Mouse (Mus musculus): ENCODE measurements around the gene Hdac2.
A peak's percentile ranks its signal among the peaks of the same experiment; 100 is the strongest.

Hdac2 gene

GRCm38 (mm10) chr10:36974086-36974675 is at the start of gene Hdac2:
Gene Hdac2 (plus strand): TSS chr10:36974544.
- DNase-seq, result peak; percentile 84 to 87

- no peak for DNase-seq
Observed at GRCm38 (mm10) chr10:36928212-36928611, 46.1 kb upstream of the Hdac2 start.

- DNase-seq, result no peak
Observed at GRCm38 (mm10) chr10:36935863-36936262, 38.5 kb upstream of the Hdac2 start.

- no peak for DNase-seq
Observed at GRCm38 (mm10) chr10:36936271-36936670, 38.1 kb upstream of the Hdac2 start.

- DNase-seq, result no peak
Observed at GRCm38 (mm10) chr10:36951742-36952141, 22.6 kb upstream of the Hdac2 start.

GRCm38 (mm10) chr10:36952622-36953021 is 21.7 kb upstream of the Hdac2 start:
- no peak for DNase-seq

- DNase-seq, result no peak
Observed at GRCm38 (mm10) chr10:36959563-36960110, 14.7 kb upstream of the Hdac2 start.

GRCm38 (mm10) chr10:36964406-36964805 is 9.9 kb upstream of the Hdac2 start:
- DNase-seq, result no peak

- peak in 1 of 2 experiments; percentile 60 for DNase-seq
Observed at GRCm38 (mm10) chr10:36974676-36975520, 554 bp downstream of the Hdac2 start.

GRCm38 (mm10) chr10:36981866-36982265 is 7.5 kb downstream of the Hdac2 start:
- no peak for DNase-seq

- DNase-seq, result no peak
Observed at GRCm38 (mm10) chr10:36992149-36992548, 17.8 kb downstream of the Hdac2 start.

- no peak for DNase-seq
Observed at GRCm38 (mm10) chr10:37000839-37001238, 26.5 kb downstream of the Hdac2 start.

GRCm38 (mm10) chr10:37014274-37015107 is 40.1 kb downstream of the Hdac2 start:
- DNase-seq, result peak; percentile 31 to 58

GRCm38 (mm10) chr10:37015729-37016128 is 41.4 kb downstream of the Hdac2 start:
- no peak for DNase-seq

GRCm38 (mm10) chr10:37016200-37016599 is 41.9 kb downstream of the Hdac2 start:
- no peak for DNase-seq

- no peak for DNase-seq
Observed at GRCm38 (mm10) chr10:37024301-37024700, 50.0 kb downstream of the Hdac2 start.

- DNase-seq, result no peak
Observed at GRCm38 (mm10) chr10:37028651-37029050, 54.3 kb downstream of the Hdac2 start.

GRCm38 (mm10) chr10:37035090-37035497 is 60.8 kb downstream of the Hdac2 start:
- DNase-seq, result no peak

GRCm38 (mm10) chr10:37047661-37048098 is 73.3 kb downstream of the Hdac2 start:
- DNase-seq, result peak; percentile 3 to 7

Measured in lung, adult 18-20 months (tissue).